12 mouse cellular contexts compared by ENCODE assay signal in the genomic region with DNA sequence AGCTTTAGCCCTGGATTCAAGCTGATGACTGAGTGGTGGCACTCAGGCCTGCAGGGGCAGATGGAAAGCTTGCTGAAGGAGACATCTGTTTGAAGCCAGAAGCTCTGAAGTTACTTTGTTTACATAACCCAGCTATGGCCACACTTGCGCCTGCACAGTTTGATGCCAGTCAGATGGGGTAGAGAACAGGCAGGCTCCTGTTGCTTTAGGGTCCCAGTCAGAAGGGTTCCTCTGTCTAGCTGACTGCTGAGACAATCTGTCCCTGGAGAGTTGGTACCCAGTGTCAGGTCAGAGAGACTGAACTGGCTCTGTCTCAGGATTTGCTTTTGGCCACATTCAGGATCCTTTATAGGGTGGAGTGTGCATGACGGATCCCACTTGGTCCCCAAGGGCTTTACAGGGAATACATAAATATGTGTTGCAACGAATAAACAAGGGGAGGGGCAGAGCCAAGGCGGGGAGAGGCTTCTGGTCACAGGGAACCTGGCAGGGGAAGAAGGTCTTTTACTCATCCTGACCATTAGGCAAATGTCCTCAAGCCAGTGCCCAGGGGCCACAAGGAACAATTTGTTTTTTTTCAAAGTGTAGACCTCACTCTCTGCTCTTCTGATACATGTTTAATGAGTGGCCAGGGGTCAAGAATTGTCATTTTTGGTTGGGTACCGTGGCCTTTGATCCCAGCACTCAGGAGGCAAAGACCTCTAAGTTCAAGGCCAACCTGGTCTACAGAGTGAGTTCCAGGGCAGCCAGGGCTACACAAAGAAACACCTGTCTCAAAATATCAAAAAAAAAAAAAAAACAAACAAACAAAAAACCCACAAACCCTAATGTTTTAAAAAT. TPM values are rescaled to one million over a fixed set of nuclear protein-coding genes. Genes with fewer than 3 reads are reported as not detected.
A peak's percentile ranks its signal among the peaks of the same experiment; 100 is the strongest.
DNase-seq lines count a peak whose midpoint lies in the region; ATAC-seq and TF ChIP-seq lines count a peak whose summit lies in the region.
"Had no signal": no experiment of that assay in that cellular context is flagged by ENCODE, and none has a peak within 500 bp of the region (broad histone marks: within the 10 kb centered on the region; RNA-seq: fewer than 3 reads in every experiment).

No protein-coding gene starts in this region.

- TF ChIP-seq POLR2A in spleen, adult 2 months (IDR thresholded peaks at IDR 0.05; ENCODE audit: low read depth, low read length), result no peak
- TF ChIP-seq POLR2A in myocyte (IDR thresholded peaks at IDR 0.05; ENCODE audit: insufficient read length, low read depth), result no peak

- intact Hi-C loops in left cerebral cortex, adult 2 months (cut with DNase I), result no loop called here

- H3K9ac ChIP-seq in liver, postnatal 0 days (replicated peaks), result 0 out of 2 replicates have a peak overlapping the region, but pooled peaks have one; percentile 0
- H3K9ac ChIP-seq in midbrain, embryonic 14.5 days (replicated peaks; ENCODE audit: low read length), result no peak overlapping the region

- no peak overlapping the region for H3ac ChIP-seq in myocyte (ENCODE audit: control insufficient read depth, insufficient read length)

- WGBS in heart, embryonic 10.5 days, result 57% methylated on average over 5 of the region's 5 CpGs
- WGBS in spleen, adult 2 months, result 65% methylated on average over 5 of the region's 5 CpGs
- 41% methylated on average over 5 of the region's 5 CpGs for WGBS in liver, postnatal 0 days (ENCODE audit: insufficient replicate concordance)
- WGBS in midbrain, embryonic 14.5 days, result 62% methylated on average over 5 of the region's 5 CpGs

- ATAC-seq in liver, postnatal 0 days, result no peak
- ATAC-seq in midbrain, embryonic 14.5 days (ENCODE audit: low FRiP score, low TSS enrichment), result no peak

- H3K4me1 ChIP-seq in heart, embryonic 10.5 days, result peaks cover 26% of the 10 kb centered on the region; the same call in 1 of the 2 replicates
- peaks cover 42% of the 10 kb centered on the region for H3K4me1 ChIP-seq in spleen, adult 2 months (ENCODE audit: control insufficient read depth, insufficient read depth, insufficient read length)
- H3K4me1 ChIP-seq in liver, postnatal 0 days (ENCODE audit: insufficient read depth), result peaks cover 56% of the 10 kb centered on the region
- H3K4me1 ChIP-seq in midbrain, embryonic 14.5 days (ENCODE audit: control insufficient read depth, insufficient read depth, low read length), result peaks cover 9% of the 10 kb centered on the region; the same call in 1 of the 2 replicates

- no peaks in the 10 kb centered on the region for H3K79me2 ChIP-seq in myocyte (ENCODE audit: control insufficient read depth, insufficient read depth)

- H3K4me3 ChIP-seq in heart, embryonic 10.5 days, result no peak overlapping the region
- H3K4me3 ChIP-seq in spleen, adult 2 months (ENCODE audit: extremely low read depth, insufficient read depth, insufficient read length), result no peak overlapping the region
- H3K4me3 ChIP-seq in liver, postnatal 0 days (ENCODE audit: low read depth, low read length), result no peak overlapping the region
- H3K4me3 ChIP-seq in myocyte, result no peak overlapping the region
- no peak overlapping the region for H3K4me3 ChIP-seq in left cerebral cortex, adult 2 months
- H3K4me3 ChIP-seq in midbrain, embryonic 14.5 days (replicated peaks; ENCODE audit: low read depth, low read length), result no peak overlapping the region
- H3K4me3 ChIP-seq: hindbrain, embryonic 10.5 days had no signal

- DNase-seq in heart, adult 18-20 months, result peak; percentile 55 to 56
- DNase-seq in heart, embryonic 10.5 days (ENCODE audit: low spot score), result no peak
- DNase-seq in spleen, adult 2 months (ENCODE audit: low read depth in 1 of 2, low spot score in 2 of 2), result no peak
- no peak for DNase-seq in spleen, postnatal 36 days (ENCODE audit: low spot score in 2 of 2)
- DNase-seq in liver, postnatal 0 days, result no peak
- no peak for DNase-seq in left cerebral cortex, adult 2 months (ENCODE audit: extremely low spot score in 1 of 2, low spot score in 2 of 2)
- no peak for DNase-seq in midbrain, embryonic 14.5 days
- DNase-seq: cerebellum, postnatal 10 days; kidney, adult 11 months; retina, postnatal 1 day had no signal

- no peaks in the 10 kb centered on the region for H3K9me3 ChIP-seq in heart, embryonic 10.5 days
- H3K9me3 ChIP-seq in liver, postnatal 0 days (ENCODE audit: low read length), result no peaks in the 10 kb centered on the region
- H3K9me3 ChIP-seq in midbrain, embryonic 14.5 days (ENCODE audit: control insufficient read depth, low read length), result no peaks in the 10 kb centered on the region
- H3K9me3 ChIP-seq: hindbrain, embryonic 10.5 days had no signal

- peak overlapping the region; percentile 86 for H3K4me2 ChIP-seq in liver, postnatal 0 days (ENCODE audit: low read depth, low read length)
- H3K4me2 ChIP-seq in myocyte (ENCODE audit: low read depth), result no peak overlapping the region
- no peak overlapping the region for H3K4me2 ChIP-seq in midbrain, embryonic 14.5 days (ENCODE audit: low read length)

- no peak for TF ChIP-seq CTCF in spleen, adult 2 months (IDR thresholded peaks at IDR 0.05; ENCODE audit: extremely low read depth, insufficient read depth, insufficient read length, insufficient replicate concordance)
- no peak for TF ChIP-seq CTCF in liver, postnatal 0 days (IDR thresholded peaks at IDR 0.05; ENCODE audit: low read depth)
- TF ChIP-seq CTCF in left cerebral cortex, adult 2 months (IDR thresholded peaks at IDR 0.05), result no peak

- peaks cover 53% of the 10 kb centered on the region for H3K27me3 ChIP-seq in heart, embryonic 10.5 days (ENCODE audit: insufficient read depth, poor library complexity, severe bottlenecking)
- no peaks in the 10 kb centered on the region for H3K27me3 ChIP-seq in spleen, adult 2 months (ENCODE audit: control insufficient read depth, insufficient read depth, low read length)
- H3K27me3 ChIP-seq in liver, postnatal 0 days (ENCODE audit: insufficient read depth, low read length), result peaks cover 9% of the 10 kb centered on the region; the same call in 1 of the 2 replicates
- no peaks in the 10 kb centered on the region for H3K27me3 ChIP-seq in myocyte (ENCODE audit: control insufficient read depth, insufficient read depth, insufficient read length)
- H3K27me3 ChIP-seq in midbrain, embryonic 14.5 days (ENCODE audit: control insufficient read depth, insufficient read depth, low read length), result peaks cover 36% of the 10 kb centered on the region

- H3K27ac ChIP-seq in heart, embryonic 10.5 days, result no peak overlapping the region
- peak overlapping the region; percentile 28 for H3K27ac ChIP-seq in spleen, adult 2 months (ENCODE audit: insufficient read depth, low read length)
- peak overlapping the region; percentile 41 for H3K27ac ChIP-seq in liver, postnatal 0 days (ENCODE audit: low read depth)
- no peak overlapping the region for H3K27ac ChIP-seq in left cerebral cortex, adult 2 months
- no peak overlapping the region for H3K27ac ChIP-seq in midbrain, embryonic 14.5 days (replicated peaks; ENCODE audit: low read depth, low read length)
- H3K27ac ChIP-seq: hindbrain, embryonic 10.5 days had no signal

- TF ChIP-seq EP300 in liver, postnatal 0 days (IDR thresholded peaks at IDR 0.05; ENCODE audit: low read depth), result no peak; the same call in 1 of the 2 replicates

- H3K36me3 ChIP-seq in heart, embryonic 10.5 days, result no peaks in the 10 kb centered on the region
- H3K36me3 ChIP-seq in spleen, adult 2 months (ENCODE audit: control insufficient read depth, insufficient read depth, low read length), result no peaks in the 10 kb centered on the region
- H3K36me3 ChIP-seq in liver, postnatal 0 days (replicated peaks; ENCODE audit: insufficient read depth, low read length), result peaks cover 3% of the 10 kb centered on the region; the same call in 1 of the 2 replicates
- no peaks in the 10 kb centered on the region for H3K36me3 ChIP-seq in myocyte (ENCODE audit: control insufficient read depth, insufficient read depth)
- no peaks in the 10 kb centered on the region for H3K36me3 ChIP-seq in midbrain, embryonic 14.5 days (ENCODE audit: control insufficient read depth, insufficient read depth, low read length)
- H3K36me3 ChIP-seq: hindbrain, embryonic 10.5 days had no signal

TF ChIP-seq in myocyte, 11 proteins besides CTCF, POLR2A, EP300 and RAD21:
- TF ChIP-seq CEBPB (IDR thresholded peaks at IDR 0.05; ENCODE audit: insufficient read depth, poor library complexity, severe bottlenecking), result 0 out of 2 replicates have a peak, but pooled peaks have one; percentile 19
- no peak for TF ChIP-seq MAX (IDR thresholded peaks at IDR 0.05; ENCODE audit: low read depth)
- TF ChIP-seq REST (IDR thresholded peaks at IDR 0.05; ENCODE audit: insufficient read depth, insufficient read length), result no peak

RNA-seq across cellular contexts. Expression of gene Il6ra, which starts 3.1 kb away (rescaled TPM):
- total RNA-seq in heart, adult 18-20 months (2021), result 1 to 10 TPM; 4.2 to 5.6 TPM
- polyA plus RNA-seq in heart, embryonic 10.5 days (2016; fragmentation: Nextera tagmentation; extraction: Ambion mirVana), result 0.28 and 0.48 TPM in 2 replicates
- 21.4 and 25.6 TPM in 2 replicates for polyA plus RNA-seq in spleen, adult 2 months (2012; rRNA removed)
- 10.2 and 11.8 TPM in 2 replicates for polyA plus RNA-seq in liver, postnatal 0 days (2015; fragmentation: Nextera tagmentation; extraction: Ambion mirVana)
- 0.91 TPM for polyA plus RNA-seq in myocyte (2012; fragmentation: generic; extraction: Trizol)
- 1 to 10 TPM; 3.7 to 4.4 TPM for total RNA-seq in left cerebral cortex, adult 2 months (2021)
- polyA plus RNA-seq in midbrain, embryonic 14.5 days (2014; fragmentation: Nextera tagmentation; extraction: Ambion mirVana), result 0.27 and 0.66 TPM in 2 replicates

RNA-seq across cellular contexts. Expression of gene Atp8b2, which starts 53.4 kb away (rescaled TPM):
- 10 to 100 TPM; 14.7 to 14.9 TPM for total RNA-seq in heart, adult 18-20 months (2021)
- 15.3 and 17.7 TPM in 2 replicates for polyA plus RNA-seq in heart, embryonic 10.5 days (2016; fragmentation: Nextera tagmentation; extraction: Ambion mirVana)
- 49.3 and 66.0 TPM in 2 replicates for polyA plus RNA-seq in spleen, adult 2 months (2012; rRNA removed)
- 0.88 and 1.4 TPM in 2 replicates for polyA plus RNA-seq in liver, postnatal 0 days (2015; fragmentation: Nextera tagmentation; extraction: Ambion mirVana)
- 20.9 TPM for polyA plus RNA-seq in myocyte (2012; fragmentation: generic; extraction: Trizol)
- 100 to 1,000 TPM; 112 to 129 TPM for total RNA-seq in left cerebral cortex, adult 2 months (2021)
- polyA plus RNA-seq in midbrain, embryonic 14.5 days (2014; fragmentation: Nextera tagmentation; extraction: Ambion mirVana), result 13.6 and 14.7 TPM in 2 replicates

Comparison
In these comparisons a context has a peak if more than half of its experiments do, and no peak if none do; other contexts are left out.
1. DNase-seq: peak in heart, adult 18-20 months (2 of 2); none in heart, embryonic 10.5 days (single experiment), spleen, adult 2 months (0 of 2), spleen, postnatal 36 days (0 of 2), liver, postnatal 0 days (single experiment), left cerebral cortex, adult 2 months (0 of 2) and midbrain, embryonic 14.5 days (single experiment).
2. H3K27ac ChIP-seq: peak in spleen, adult 2 months (single experiment) and liver, postnatal 0 days (single experiment); none in heart, embryonic 10.5 days (single experiment), left cerebral cortex, adult 2 months (single experiment) and midbrain, embryonic 14.5 days (single experiment).